Mouse (Mus musculus) heart, postnatal 0 days (tissue): ENCODE results near the gene Slc24a3.

Source experiments
- CTCF ChIP-seq: IDR thresholded peaks from 2 replicates; pipeline ENCODE4 v1.5.1; 2016; ENCODE audit warnings: antibody characterized with exemption, control low read depth, low read depth
- EP300 ChIP-seq: IDR thresholded peaks from 2 replicates; pipeline ENCODE4 v1.6.1; 2016; ENCODE audit warnings: antibody characterized with exemption, low read depth

DNA sequence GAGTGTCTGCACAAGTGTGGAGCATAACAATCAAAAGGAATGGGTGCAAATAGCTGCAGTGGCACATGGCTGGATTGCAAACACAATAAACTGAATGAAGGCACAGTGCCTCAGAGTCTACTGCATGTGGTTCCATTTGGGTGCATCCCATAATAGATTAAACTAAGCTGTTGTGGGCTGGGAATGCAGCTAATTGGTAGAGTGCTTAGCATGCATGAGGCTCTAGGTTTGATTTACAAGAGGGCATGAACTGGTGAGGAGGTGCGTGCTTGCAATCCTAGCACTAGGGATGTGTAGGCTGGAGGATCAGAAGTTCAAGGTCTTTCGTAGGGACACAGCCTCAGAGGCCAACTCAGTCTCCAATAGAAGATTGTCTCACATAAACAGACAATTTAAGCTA is 159.0 kb downstream of the Slc24a3 start:
- TF ChIP-seq EP300 (no peak), CTCF (no peak)
